Mouse (Mus musculus): ENCODE data around the gene Armh2.
"Not testable (repeated sequence)": the region's sequence is repeated elsewhere in the genome, so short reads cannot be mapped to it uniquely, and the experiment has no call there.

Armh2 gene

GRCm38 (mm10) chr13:24757820-24758564 lies 17.0 kb downstream of the Armh2 start:
- DNase-seq, result no peak

GRCm38 (mm10) chr13:24759451-24759850 lies 18.4 kb downstream of the Armh2 start:
- DNase-seq, result no peak

GRCm38 (mm10) chr13:24760351-24760870 lies 19.4 kb downstream of the Armh2 start:
- DNase-seq, result no peak

- no peak for DNase-seq
Measured at GRCm38 (mm10) chr13:24761083-24761402, 20.0 kb downstream of the Armh2 start.

- peak; percentile 89 to 91 for DNase-seq
Measured at GRCm38 (mm10) chr13:24761403-24762227, 20.6 kb downstream of the Armh2 start, which contains the start of gene Gmnn. Gene Gmnn (minus strand): TSS chr13:24761923.

- no peak for DNase-seq
Measured at GRCm38 (mm10) chr13:24762254-24762653, 21.2 kb downstream of the Armh2 start.

GRCm38 (mm10) chr13:24767809-24768208 lies 26.8 kb downstream of the Armh2 start:
- DNase-seq, result not testable (repeated sequence)

GRCm38 (mm10) chr13:24771482-24771881 lies 30.4 kb downstream of the Armh2 start:
- not testable (repeated sequence) for DNase-seq

GRCm38 (mm10) chr13:24776146-24776844 lies 35.3 kb downstream of the Armh2 start:
- peak in 1 of 2 experiments; percentile 34 for DNase-seq

- no peak for DNase-seq
Measured at GRCm38 (mm10) chr13:24778026-24778425, 37.0 kb downstream of the Armh2 start.

- DNase-seq, result no peak
Measured at GRCm38 (mm10) chr13:24778706-24779380, 37.8 kb downstream of the Armh2 start.

- no peak for DNase-seq
Measured at GRCm38 (mm10) chr13:24781916-24782315, 40.9 kb downstream of the Armh2 start.

- peak; percentile 48 to 66 for DNase-seq
Measured at GRCm38 (mm10) chr13:24786014-24786490, 45.0 kb downstream of the Armh2 start.

GRCm38 (mm10) chr13:24787477-24787876 lies 46.4 kb downstream of the Armh2 start:
- no peak for DNase-seq

- DNase-seq, result no peak
Measured at GRCm38 (mm10) chr13:24791349-24791748, 50.3 kb downstream of the Armh2 start.

GRCm38 (mm10) chr13:24792411-24793045 lies 51.5 kb downstream of the Armh2 start:
- DNase-seq, result no peak

All from thymus, adult 18-20 months (tissue).